Mouse (Mus musculus) splenic B cell, adult 2 months (primary cell): ENCODE measurements at regions not wholly inside any gene's neighbourhood (a gene's known extent, or its start where the extent isn't known, plus 50 kb on each side); places are given as distances from the start of the nearest gene placed in this dataset.

Source experiments
- DNase-seq: peaks from one replicate; pipeline ENCODE4 v3.0.0-alpha.2; 2011; ENCODE audit warnings: low read depth, low spot score
- H3K27me3 ChIP-seq: 2 replicates; pipeline ENCODE4 v1.6.1; 2012; ENCODE audit warnings: mild to moderate bottlenecking, low read length, moderate library complexity, mixed read lengths; ENCODE audit not compliant: control insufficient read depth, poor library complexity, insufficient read depth, severe bottlenecking
- H3K36me3 ChIP-seq: 2 replicates; pipeline ENCODE4 v1.6.1; 2012; ENCODE audit warnings: mild to moderate bottlenecking, low read length, moderate library complexity, mixed read lengths; ENCODE audit not compliant: control insufficient read depth, poor library complexity, insufficient read depth, severe bottlenecking

GRCm38 (mm10) chr15:62953215-62953941 is 891.6 kb downstream of the Gsdmc2 start:
- no peaks in the 10 kb centered on the region for H3K27me3 ChIP-seq
- no peak for DNase-seq
- no peaks in the 10 kb centered on the region for H3K36me3 ChIP-seq

- no peaks in the 10 kb centered on the region for H3K36me3 ChIP-seq
- DNase-seq: no peak
- no peaks in the 10 kb centered on the region for H3K27me3 ChIP-seq
These were observed 892.3 kb downstream of the Gsdmc2 start for GRCm38 (mm10) chr15:62952487-62953214.

DNA sequence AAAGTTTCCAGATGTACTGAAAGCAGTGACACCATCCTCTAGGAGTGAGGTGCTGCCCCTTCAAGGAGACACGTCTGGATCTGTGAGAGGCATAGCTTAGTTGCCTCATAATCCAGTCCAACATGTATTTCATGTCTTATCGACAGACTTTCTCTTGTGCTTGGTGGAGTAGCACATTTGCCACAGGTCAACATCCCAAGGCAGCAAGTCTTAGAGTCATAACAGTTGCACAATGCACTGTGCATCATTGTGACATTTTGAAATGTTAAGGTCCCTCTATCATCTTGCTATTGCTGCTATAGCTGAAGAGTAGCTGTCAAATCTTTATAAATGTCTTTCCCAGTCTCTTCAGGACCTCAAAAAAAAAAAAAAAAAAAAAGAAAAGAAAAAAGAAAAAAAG is 905.6 kb downstream of the Gsdmc2 start:
- H3K27me3 ChIP-seq: no peaks in the 10 kb centered on the region
- H3K36me3 ChIP-seq: no peaks in the 10 kb centered on the region
- no peak for DNase-seq

DNA sequence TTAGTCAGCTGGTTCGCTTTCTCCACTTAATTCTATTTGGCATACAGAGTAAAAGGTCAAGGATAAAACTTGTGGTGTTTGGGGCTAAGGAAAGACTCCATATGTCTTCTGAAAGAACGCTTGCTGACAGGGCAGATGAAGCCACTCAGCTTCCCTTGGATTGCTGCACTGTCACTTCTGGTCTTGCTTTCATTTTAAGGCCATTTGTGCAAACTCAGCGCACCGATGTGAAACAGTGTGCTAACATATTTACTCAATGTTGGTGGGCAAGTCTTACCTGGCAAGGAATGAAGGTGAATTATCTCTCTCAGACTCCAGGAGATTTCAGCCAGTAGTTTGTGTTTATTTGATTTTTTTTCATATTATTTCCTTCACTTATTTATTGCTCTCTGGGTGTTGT is 907.2 kb downstream of the Gsdmc2 start:
- Histone ChIP-seq H3K36me3 (no peaks in the 10 kb centered on the region), H3K27me3 (no peaks in the 10 kb centered on the region)
- no peak for DNase-seq

- Histone ChIP-seq H3K27me3 (no peaks in the 10 kb centered on the region), H3K36me3 (no peaks in the 10 kb centered on the region)
- DNase-seq: no peak
These were observed 910.3 kb downstream of the Gsdmc2 start for GRCm38 (mm10) chr15:62934522-62935189.

GRCm38 (mm10) chr15:62920520-62920919 is 924.5 kb downstream of the Gsdmc2 start:
- DNase-seq: no peak
- Histone ChIP-seq H3K36me3 (no peaks in the 10 kb centered on the region), H3K27me3 (no peaks in the 10 kb centered on the region)

- H3K27me3 ChIP-seq: no peaks in the 10 kb centered on the region
- H3K36me3 ChIP-seq: no peaks in the 10 kb centered on the region
- DNase-seq: no peak
These were observed 925.7 kb downstream of the Gsdmc2 start for GRCm38 (mm10) chr15:62919264-62919663.

DNA sequence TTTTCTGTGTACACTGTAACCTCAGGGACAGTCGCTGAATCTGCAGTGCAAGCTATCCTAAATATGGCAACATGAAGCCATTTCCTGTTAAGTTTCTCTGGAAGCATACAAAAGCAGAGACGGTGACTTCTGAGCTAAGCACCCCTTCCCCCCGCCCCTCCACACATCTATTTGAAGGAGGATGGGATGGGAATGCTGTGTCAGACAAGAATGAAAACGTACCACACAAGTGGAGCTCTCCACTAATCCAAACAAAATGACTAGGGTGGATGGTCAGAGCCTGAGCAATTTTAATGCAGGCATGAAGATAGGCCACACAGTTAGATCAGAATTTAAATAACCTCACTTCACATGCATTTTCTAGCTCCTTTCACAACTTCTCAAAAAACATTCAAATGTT is 936.6 kb downstream of the Gsdmc2 start:
- H3K27me3 ChIP-seq: no peaks in the 10 kb centered on the region
- DNase-seq: no peak
- no peaks in the 10 kb centered on the region for H3K36me3 ChIP-seq

DNA sequence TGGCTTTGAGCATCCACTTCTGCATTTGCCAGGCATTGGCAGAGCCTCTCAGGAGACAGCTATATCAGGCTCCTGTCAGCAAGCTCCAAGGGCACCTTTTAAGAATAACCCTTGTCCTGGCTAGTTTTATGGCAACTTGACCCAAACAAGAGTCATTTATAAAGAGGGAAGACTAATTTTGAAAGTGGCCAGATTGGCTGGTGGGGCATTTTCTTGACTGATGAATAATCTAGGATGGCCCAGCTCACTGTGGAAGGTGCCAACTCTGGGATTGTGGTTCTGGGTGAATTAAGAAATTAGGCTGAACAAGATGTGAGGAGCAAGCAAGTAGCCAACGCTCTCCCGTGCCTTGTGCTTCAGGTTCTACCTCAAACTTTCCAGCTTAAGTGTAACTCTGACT is 937.8 kb downstream of the Gsdmc2 start:
- H3K36me3 ChIP-seq: no peaks in the 10 kb centered on the region
- no peak for DNase-seq
- no peaks in the 10 kb centered on the region for H3K27me3 ChIP-seq

- Histone ChIP-seq H3K36me3 (no peaks in the 10 kb centered on the region), H3K27me3 (no peaks in the 10 kb centered on the region)
- DNase-seq: no peak
These were observed 941.7 kb downstream of the Gsdmc2 start for GRCm38 (mm10) chr15:62903047-62903822.

DNA sequence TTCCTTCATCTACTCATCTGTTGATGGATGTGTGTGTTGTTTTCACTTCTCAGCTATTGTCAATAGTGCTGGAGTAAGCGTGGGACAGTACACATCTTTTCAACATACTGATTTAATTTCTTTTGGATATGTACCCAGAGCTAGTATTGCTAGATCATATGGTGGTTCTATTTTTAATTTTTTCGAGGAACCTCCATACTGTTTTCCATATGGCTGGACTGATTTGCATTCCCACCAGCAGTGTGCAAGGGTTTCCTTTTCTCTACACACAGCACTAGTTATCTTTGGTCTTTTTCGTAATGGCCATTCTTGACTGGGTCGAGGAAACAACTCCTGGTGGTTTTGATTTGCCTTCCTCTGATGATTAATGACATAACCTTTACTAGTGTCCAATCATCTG is 943.0 kb downstream of the Gsdmc2 start:
- no peaks in the 10 kb centered on the region for H3K27me3 ChIP-seq
- no peak for DNase-seq

DNA sequence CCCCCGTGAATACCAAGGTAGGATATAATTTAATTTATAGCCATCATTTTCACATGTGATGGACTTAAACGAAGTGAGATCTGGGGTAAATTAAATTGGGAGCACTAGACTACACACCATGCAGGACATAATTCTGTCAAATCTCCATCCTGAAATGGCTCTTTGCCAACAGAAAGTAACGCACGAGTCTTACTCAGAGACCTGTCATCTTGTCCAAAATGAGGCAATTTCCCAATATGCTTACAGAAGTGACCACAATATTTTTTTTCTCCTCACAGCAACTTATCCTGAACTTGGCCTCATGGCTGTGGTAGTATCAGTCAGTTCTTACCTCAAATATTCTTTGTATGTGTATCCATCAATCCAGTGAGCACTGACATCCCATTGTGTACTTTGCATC is 955.2 kb downstream of the Gsdmc2 start:
- no peaks in the 10 kb centered on the region for H3K27me3 ChIP-seq

More for the DNA sequence above, 943.0 kb downstream of the Gsdmc2 start:
- no peaks in the 10 kb centered on the region for H3K36me3 ChIP-seq

DNA sequence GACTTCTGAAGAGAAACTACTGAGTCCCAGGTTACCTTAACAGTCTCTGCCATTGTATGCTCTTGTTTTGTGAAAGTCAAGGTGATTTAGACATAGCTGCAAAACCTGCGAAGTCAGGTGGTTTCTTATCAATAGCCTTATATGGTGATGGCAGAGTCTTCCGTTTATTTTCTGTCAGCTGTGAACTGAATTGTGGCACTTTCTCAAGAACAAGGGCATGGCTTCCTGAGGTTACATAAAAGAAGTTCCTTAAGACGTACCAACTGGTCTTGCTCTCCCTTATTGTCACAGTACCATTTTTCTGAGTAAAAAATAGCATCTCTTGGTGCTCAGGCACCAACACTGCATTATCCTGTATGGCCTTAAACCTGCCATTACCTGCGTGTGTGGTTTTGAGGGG is 959.6 kb downstream of the Gsdmc2 start:
- H3K27me3 ChIP-seq: no peaks in the 10 kb centered on the region
- DNase-seq: no peak
- H3K36me3 ChIP-seq: no peaks in the 10 kb centered on the region

More for the DNA sequence above, 955.2 kb downstream of the Gsdmc2 start:
- H3K36me3 ChIP-seq: no peaks in the 10 kb centered on the region
- DNase-seq: no peak

- no peaks in the 10 kb centered on the region for H3K27me3 ChIP-seq
- H3K36me3 ChIP-seq: no peaks in the 10 kb centered on the region
- no peak for DNase-seq
These were observed 973.8 kb downstream of the Gsdmc2 start for GRCm38 (mm10) chr15:62871082-62871766.
